9 mouse cellular contexts compared by ENCODE assay signal in genomic region chr12:80681340-80681739, GRCm38 (mm10). TPM values are rescaled to one million over a fixed set of nuclear protein-coding genes. Genes with fewer than 3 reads are reported as not detected.
DNase-seq lines count a peak whose midpoint lies in the region; ATAC-seq and TF ChIP-seq lines count a peak whose summit lies in the region.
"Had no signal": no experiment of that assay in that cellular context is flagged by ENCODE, and none has a peak within 500 bp of the region (broad histone marks: within the 10 kb centered on the region; RNA-seq: fewer than 3 reads in every experiment).

No protein-coding gene starts in this region.

- peak; percentile 75 for TF ChIP-seq CTCF in left cerebral cortex, adult 2 months (IDR thresholded peaks at IDR 0.05)

- no peak overlapping the region for H3K4me3 ChIP-seq in left cerebral cortex, adult 2 months
- H3K4me3 ChIP-seq: megakaryocyte, embryonic 14.5 days had no signal

- no peak overlapping the region for H3K27ac ChIP-seq in left cerebral cortex, adult 2 months

- DNase-seq in adrenal gland, postnatal 10 days: peak; percentile 27
- DNase-seq in adrenal gland, postnatal 25 days: no peak
- DNase-seq in left cerebral cortex, adult 2 months (ENCODE audit: extremely low spot score in 1 of 2, low spot score in 2 of 2): peak; percentile 29 to 34
- DNase-seq in left cerebral cortex, adult 11 months (ENCODE audit: low spot score): no peak
- DNase-seq in R1 (ENCODE audit: low read depth, low spot score): peak; percentile 46
- DNase-seq in induced T-regulatory cell, adult 2 months (ENCODE audit: low read depth): peak; percentile 41
- DNase-seq in lung, postnatal 25 days (ENCODE audit: low spot score): peak; percentile 36

- ATAC-seq in monocyte, adult 5-6 weeks (replicated peaks; ENCODE audit: insufficient number of reproducible peaks, low FRiP score, low TSS enrichment, poor library complexity, severe bottlenecking): no peak

- intact Hi-C loops in left cerebral cortex, adult 2 months (cut with DNase I): loop anchor here (1.0 kb wide), 1 partner anchor 43 kb away; no protein-coding TSS in a partner anchor

RNA-seq across cellular contexts. Expression of gene Plekhd1, which starts 11.1 kb away (rescaled TPM):
- total RNA-seq in adrenal gland, postnatal 10 days (2021): under 1 TPM in 1 of 2 experiments, not detected in 1; 0.21 TPM
- not detected in 2 replicates for total RNA-seq in adrenal gland, postnatal 25 days (2021)
- total RNA-seq in left cerebral cortex, adult 2 months (2021): 1 to 10 TPM; 2.2 to 2.8 TPM
- not detected in 3 replicates for total RNA-seq in monocyte, adult 5-6 weeks (2017)

RNA-seq across cellular contexts. Expression of gene Erh, which starts 37.2 kb away (rescaled TPM):
- total RNA-seq in adrenal gland, postnatal 10 days (2021): 10 to 100 TPM; 57.2 to 68.1 TPM
- 46.9 and 50.2 TPM in 2 replicates for total RNA-seq in adrenal gland, postnatal 25 days (2021)
- 10 to 100 TPM; 33.7 to 36.8 TPM for total RNA-seq in left cerebral cortex, adult 2 months (2021)
- 27.7 to 31.5 TPM (median 30.9 TPM) in 3 replicates for total RNA-seq in monocyte, adult 5-6 weeks (2017)

RNA-seq across cellular contexts. Expression of gene Slc39a9, which starts 37.7 kb away (rescaled TPM):
- total RNA-seq in adrenal gland, postnatal 10 days (2021): 10 to 100 TPM; 33.8 to 38.6 TPM
- total RNA-seq in adrenal gland, postnatal 25 days (2021): 44.5 and 48.4 TPM in 2 replicates
- total RNA-seq in left cerebral cortex, adult 2 months (2021): 10 to 100 TPM; 36.6 to 40.8 TPM
- total RNA-seq in monocyte, adult 5-6 weeks (2017): 7.9 to 18.9 TPM (median 8.6 TPM) in 3 replicates

Comparison
In these comparisons a context has a peak if more than half of its experiments do, and no peak if none do; other contexts are left out.
1. DNase-seq: peak in adrenal gland, postnatal 10 days (single experiment), left cerebral cortex, adult 2 months (2 of 2), R1 (single experiment), induced T-regulatory cell, adult 2 months (single experiment) and lung, postnatal 25 days (single experiment); none in adrenal gland, postnatal 25 days (single experiment) and left cerebral cortex, adult 11 months (single experiment).